Mouse (Mus musculus) embryonic facial prominence, embryonic 11.5 days (tissue): ENCODE data around the gene Plcd3. TPM values are rescaled to one million over a fixed set of nuclear protein-coding genes. Genes with fewer than 3 reads are reported as not detected.

Experiments
- ATAC-seq: fragments of 200-750 bp; cut with Nextera tagmentation; replicated peaks from 2 replicates; pipeline ENCODE4 v1.8.0; 2017; ENCODE audit warnings: low read depth; ENCODE audit not compliant: insufficient number of reproducible peaks, low FRiP score, low TSS enrichment
- DNase-seq: peaks from one replicate; pipeline ENCODE4 v3.0.0-alpha.2; 2015; ENCODE audit warnings: low spot score
- H3K27ac ChIP-seq: fragments of 300-500 bp; sonication (generic); replicated peaks from 2 replicates; pipeline ENCODE4 v1.5.1; 2014; ENCODE audit warnings: mild to moderate bottlenecking, low read depth, low read length, control low read depth
- H3K27me3 ChIP-seq: fragments of 300-500 bp; sonication (generic); 2 replicates; pipeline ENCODE4 v1.6.1; 2014; ENCODE audit warnings: mild to moderate bottlenecking, low read length, moderate library complexity, mixed read lengths; ENCODE audit not compliant: control insufficient read depth, insufficient read depth
- H3K36me3 ChIP-seq: fragments of 300-500 bp; sonication (generic); replicated peaks from 2 replicates; pipeline ENCODE4 v1.6.1; 2014; ENCODE audit warnings: low read depth, mild to moderate bottlenecking, low read length, moderate library complexity, mixed read lengths; ENCODE audit not compliant: control insufficient read depth, insufficient read depth
- H3K4me1 ChIP-seq: fragments of 300-500 bp; sonication (generic); 2 replicates; pipeline ENCODE4 v1.6.1; 2014; ENCODE audit warnings: low read length, mixed read lengths; ENCODE audit not compliant: control insufficient read depth, insufficient read depth
- H3K4me2 ChIP-seq: fragments of 300-500 bp; sonication (generic); 2 replicates; pipeline ENCODE4 v1.6.1; 2014; ENCODE audit warnings: low read depth, mild to moderate bottlenecking, control low read depth, low read length, moderate library complexity
- H3K4me3 ChIP-seq: fragments of 300-500 bp; sonication (generic); 2 replicates; pipeline ENCODE4 v1.5.1; 2014; ENCODE audit warnings: low read depth, low read length, control low read depth
- H3K9ac ChIP-seq: fragments of 300-500 bp; sonication (generic); replicated peaks from 2 replicates; pipeline ENCODE4 v1.6.1; 2014; ENCODE audit warnings: mild to moderate bottlenecking, control low read depth, low read length
- H3K9me3 ChIP-seq: fragments of 300-500 bp; sonication (generic); replicated peaks from 2 replicates; pipeline ENCODE4 v1.6.1; 2016; ENCODE audit warnings: mild to moderate bottlenecking, low read length, inconsistent platforms, mixed read lengths; ENCODE audit not compliant: control insufficient read depth
- WGBS: fragments of 180-500 bp; shearing (Covaris S2); extraction: QIAGEN DNeasy Blood & Tissue Kit; methylation state at CpG from one replicate; pipeline ENCODE4 v1.1.7; 2014; 5-methylcytosine and 5-hydroxymethylcytosine counted together
- polyA plus RNA-seq: library from polyadenylated mRNA; unstranded; fragments of >200 nt; fragmentation: Nextera tagmentation; extraction: Ambion mirVana; gene quantifications from 2 replicates; pipeline ENCODE4 v1.2.1, GENCODE M21; 2014

Gene Plcd3
- polyA plus RNA-seq, 1 experiment from 2014 or later, result 0.87 TPM

- Histone ChIP-seq H3K9me3 (no peaks in the 10 kb centered on the region), H3K27me3 (no peaks in the 10 kb centered on the region), H3K27ac (no peak overlapping the region), H3K4me1 (no peaks in the 10 kb centered on the region), H3K4me3 (no peak overlapping the region), H3K36me3 (peaks cover 10% of the 10 kb centered on the region), H3K9ac (no peak overlapping the region), H3K4me2 (no peak overlapping the region)
- DNase-seq, result no peak
- ATAC-seq, result no peak
- 92% methylated on average over 10 of the region's 10 CpGs for WGBS
Observed at GRCm38 (mm10) chr11:103070322-103070880, 31.1 kb downstream of the Plcd3 start.

DNA sequence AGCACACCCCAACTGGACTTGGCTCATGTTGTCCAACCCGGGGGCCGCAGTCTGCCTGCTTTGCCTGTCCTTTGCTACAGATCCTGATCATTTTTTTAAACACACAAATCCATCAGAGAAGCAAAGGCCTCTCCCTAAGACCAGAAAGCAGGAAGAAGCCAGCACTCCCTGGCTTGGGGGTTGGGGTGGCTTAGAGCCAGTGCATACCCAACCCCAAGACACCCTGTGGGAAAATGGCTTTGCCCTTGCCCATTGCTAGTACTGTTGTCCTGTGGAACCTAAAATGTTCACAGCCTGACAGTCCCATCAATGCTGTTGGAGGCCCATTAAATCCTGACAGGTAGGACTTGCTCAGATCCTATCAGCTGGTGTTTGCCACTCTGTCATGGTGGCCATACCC lies 31.7 kb downstream of the Plcd3 start:
- WGBS, result 95% methylated on average over 2 of the region's 2 CpGs
- no peak overlapping the region for H3K27ac ChIP-seq
- no peak overlapping the region for H3K9ac ChIP-seq
- ATAC-seq (no peak), DNase-seq (no peak)
- no peaks in the 10 kb centered on the region for H3K4me1 ChIP-seq
- H3K4me3 ChIP-seq, result no peak overlapping the region
- no peak overlapping the region for H3K4me2 ChIP-seq
- H3K36me3 ChIP-seq, result peaks cover 10% of the 10 kb centered on the region
- H3K27me3 ChIP-seq, result no peaks in the 10 kb centered on the region
- H3K9me3 ChIP-seq, result no peaks in the 10 kb centered on the region

GRCm38 (mm10) chr11:103068884-103069283 lies 32.6 kb downstream of the Plcd3 start:
- ATAC-seq, result no peak
- Histone ChIP-seq H3K36me3 (peaks cover 16% of the 10 kb centered on the region), H3K4me3 (no peak overlapping the region), H3K27ac (no peak overlapping the region), H3K4me1 (no peaks in the 10 kb centered on the region), H3K4me2 (no peak overlapping the region), H3K9ac (no peak overlapping the region), H3K9me3 (no peaks in the 10 kb centered on the region), H3K27me3 (no peaks in the 10 kb centered on the region)
- DNase-seq, result no peak
- 95% methylated on average over 11 of the region's 11 CpGs for WGBS

GRCm38 (mm10) chr11:103068272-103068671 lies 33.2 kb downstream of the Plcd3 start:
- Histone ChIP-seq H3K36me3 (peaks cover 17% of the 10 kb centered on the region), H3K4me3 (no peak overlapping the region), H3K27ac (no peak overlapping the region), H3K4me2 (no peak overlapping the region), H3K9ac (no peak overlapping the region), H3K9me3 (no peaks in the 10 kb centered on the region), H3K27me3 (no peaks in the 10 kb centered on the region), H3K4me1 (no peaks in the 10 kb centered on the region)
- 87% methylated on average over 4 of the region's 4 CpGs for WGBS
- ATAC-seq (no peak), DNase-seq (no peak)

GRCm38 (mm10) chr11:103067457-103068001 lies 33.9 kb downstream of the Plcd3 start:
- WGBS, result 73% methylated on average over 8 of the region's 8 CpGs
- ATAC-seq (no peak), DNase-seq (no peak)
- H3K27ac ChIP-seq, result no peak overlapping the region
- no peaks in the 10 kb centered on the region for H3K4me1 ChIP-seq
- no peak overlapping the region for H3K4me2 ChIP-seq
- no peak overlapping the region for H3K4me3 ChIP-seq
- H3K9me3 ChIP-seq, result no peaks in the 10 kb centered on the region
- H3K9ac ChIP-seq, result no peak overlapping the region
- H3K36me3 ChIP-seq, result peaks cover 21% of the 10 kb centered on the region
- H3K27me3 ChIP-seq, result no peaks in the 10 kb centered on the region

GRCm38 (mm10) chr11:103067051-103067361 lies 34.5 kb downstream of the Plcd3 start:
- WGBS, result 94% methylated on average over 6 of the region's 6 CpGs
- Histone ChIP-seq H3K4me3 (no peak overlapping the region), H3K4me1 (no peaks in the 10 kb centered on the region), H3K27me3 (no peaks in the 10 kb centered on the region), H3K36me3 (peaks cover 21% of the 10 kb centered on the region), H3K4me2 (no peak overlapping the region), H3K9ac (no peak overlapping the region), H3K9me3 (no peaks in the 10 kb centered on the region), H3K27ac (no peak overlapping the region)
- ATAC-seq, result no peak
- no peak for DNase-seq

DNA sequence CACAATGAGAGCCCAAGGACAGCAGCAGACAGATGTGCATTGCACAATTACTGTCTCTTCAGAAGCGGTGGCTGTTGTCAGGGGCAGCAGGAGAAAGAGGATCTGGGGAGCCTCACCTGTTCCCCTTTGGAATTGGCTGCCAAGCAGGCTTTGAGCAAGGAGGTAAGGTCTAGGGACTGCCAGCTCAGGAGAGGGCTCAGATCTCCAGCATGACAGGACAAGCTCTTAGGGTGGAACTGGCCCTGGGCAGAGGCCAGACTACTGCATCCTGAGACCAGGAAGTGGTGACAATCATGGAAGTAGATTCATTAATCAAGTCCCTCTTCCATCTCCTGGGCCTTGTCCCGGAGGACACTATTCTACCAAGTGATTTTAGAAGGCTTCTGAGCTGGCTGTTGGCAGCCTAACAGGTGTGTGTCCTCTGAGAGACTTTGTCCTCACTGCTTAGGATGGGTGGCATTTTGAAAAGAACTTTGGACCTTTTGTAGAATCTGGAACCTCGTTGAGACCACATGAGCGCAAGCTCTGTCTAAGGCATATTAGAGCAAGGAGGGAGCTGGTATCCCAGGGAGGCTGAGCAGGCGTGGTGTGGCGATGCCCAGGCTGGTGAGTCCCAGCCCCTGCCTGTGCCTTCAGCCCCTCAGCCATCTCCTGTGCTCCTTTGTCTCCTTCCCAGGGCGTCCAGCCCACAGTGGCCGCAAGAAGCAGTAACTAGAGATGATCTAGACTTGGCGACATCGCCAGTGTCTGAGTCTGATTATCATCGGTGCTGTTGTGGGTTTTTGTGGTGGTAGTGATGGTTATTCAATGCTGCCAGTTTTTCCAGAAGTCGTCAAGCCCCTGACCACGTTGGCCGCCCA lies 35.0 kb downstream of the Plcd3 start:
- Histone ChIP-seq H3K4me2 (no peak overlapping the region), H3K36me3 (peaks cover 23% of the 10 kb centered on the region), H3K9ac (no peak overlapping the region), H3K4me3 (no peak overlapping the region), H3K9me3 (no peaks in the 10 kb centered on the region), H3K27ac (no peak overlapping the region), H3K4me1 (no peaks in the 10 kb centered on the region), H3K27me3 (no peaks in the 10 kb centered on the region)
- DNase-seq, result no peak
- WGBS, result 95% methylated on average over 14 of the region's 14 CpGs
- no peak for ATAC-seq

DNA sequence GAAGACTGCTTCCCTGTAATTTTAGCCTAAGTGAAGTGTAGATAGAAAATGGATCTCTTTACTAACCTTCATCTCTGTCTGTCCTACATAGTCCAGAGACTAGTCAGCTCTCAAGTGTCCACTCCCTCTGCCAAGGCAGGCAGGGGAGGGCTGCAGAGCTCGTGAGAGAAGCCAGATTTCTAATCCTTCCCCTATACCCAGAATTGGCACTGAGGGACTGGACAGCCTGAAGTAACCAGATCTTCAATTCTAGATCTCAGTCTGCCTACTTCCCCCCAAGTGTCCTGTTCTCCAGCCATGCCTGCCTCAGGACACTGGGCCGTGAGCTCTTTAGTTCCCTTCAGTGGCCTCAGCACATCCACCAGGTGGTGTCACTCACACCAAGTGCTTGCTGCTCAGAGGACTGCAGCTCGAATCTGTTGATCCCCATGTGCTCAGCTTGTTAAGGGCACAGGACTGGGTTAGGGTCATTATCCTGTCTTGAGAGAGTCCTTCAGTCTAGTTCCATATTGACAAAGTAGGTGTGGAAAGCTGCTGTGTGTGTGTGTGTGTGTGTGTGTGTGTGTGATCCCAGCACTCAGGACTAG lies 42.9 kb downstream of the Plcd3 start:
- Histone ChIP-seq H3K4me1 (no peaks in the 10 kb centered on the region), H3K9me3 (no peaks in the 10 kb centered on the region), H3K27ac (no peak overlapping the region), H3K27me3 (no peaks in the 10 kb centered on the region), H3K4me2 (no peak overlapping the region), H3K36me3 (peaks cover 20% of the 10 kb centered on the region), H3K4me3 (no peak overlapping the region), H3K9ac (no peak overlapping the region)
- no peak for DNase-seq
- no peak for ATAC-seq
- 75% methylated on average over 3 of the region's 3 CpGs for WGBS
